Mouse (Mus musculus): Measurements from ENCODE around the gene Esrrg. TPM values are rescaled to one million over a fixed set of nuclear protein-coding genes. Genes with fewer than 3 reads are reported as not detected.

The Esrrg gene
- total and polyA plus RNA-seq, 3 experiments: 0.01 TPM; not detected in 2

GRCm38 (mm10) chr1:187907871-187908270, 299.3 kb downstream of the Esrrg start:
- no peak for DNase-seq (ENCODE audit: low read depth, low spot score)
- H3K4me3 ChIP-seq (ENCODE audit: control insufficient read depth in 1 of 2, insufficient read depth in 1 of 2, low read depth in 2 of 2, low read length in 2 of 2): no peak overlapping the region

GRCm38 (mm10) chr1:187910718-187911117, 302.1 kb downstream of the Esrrg start:
- DNase-seq (ENCODE audit: low read depth, low spot score): peak; percentile 4
- Histone ChIP-seq H3K4me1 (ENCODE audit: control insufficient read depth in 1 of 2, insufficient read depth in 2 of 2, low read length in 2 of 2) (no peaks in the 10 kb centered on the region), H3K27ac (ENCODE audit: control insufficient read depth, low read depth, low read length) (no peak overlapping the region), H3K4me3 (ENCODE audit: control insufficient read depth in 1 of 2, insufficient read depth in 1 of 2, low read depth in 2 of 2, low read length in 2 of 2) (no peak overlapping the region), H3K27me3 (ENCODE audit: control insufficient read depth in 1 of 2, insufficient read depth in 2 of 2, low read length in 2 of 2) (no peaks in the 10 kb centered on the region), H3K79me2 (ENCODE audit: control insufficient read depth, insufficient read depth, low read length, poor library complexity) (no peaks in the 10 kb centered on the region), H3K9ac (ENCODE audit: control insufficient read depth, low read depth, low read length, poor library complexity, severe bottlenecking) (no peak overlapping the region), H3K9me3 (replicated peaks; ENCODE audit: insufficient read depth, low read length) (no peaks in the 10 kb centered on the region), H3K36me3 (ENCODE audit: control insufficient read depth in 1 of 2, insufficient read depth in 2 of 2, low read length in 2 of 2) (no peaks in the 10 kb centered on the region)
- TF ChIP-seq TCF12 (IDR thresholded peaks at IDR 0.05; ENCODE audit: low read depth, low read length): no peak
- no peak for TF ChIP-seq NRF1 (IDR thresholded peaks at IDR 0.05; ENCODE audit: insufficient read depth, low read depth, low read length, poor library complexity, severe bottlenecking)
- no peak for TF ChIP-seq POLR2AphosphoS2 (IDR thresholded peaks at IDR 0.05; ENCODE audit: low read length)

More at GRCm38 (mm10) chr1:187907871-187908270, 299.3 kb downstream of the Esrrg start:
- no peak overlapping the region for H3K27ac ChIP-seq (ENCODE audit: control insufficient read depth, low read depth, low read length)
- H3K79me2 ChIP-seq (ENCODE audit: control insufficient read depth, insufficient read depth, low read length, poor library complexity): no peaks in the 10 kb centered on the region
- H3K4me1 ChIP-seq (ENCODE audit: control insufficient read depth in 1 of 2, insufficient read depth in 2 of 2, low read length in 2 of 2): no peaks in the 10 kb centered on the region
- no peaks in the 10 kb centered on the region for H3K36me3 ChIP-seq (ENCODE audit: control insufficient read depth in 1 of 2, insufficient read depth in 2 of 2, low read length in 2 of 2)
- no peaks in the 10 kb centered on the region for H3K27me3 ChIP-seq (ENCODE audit: control insufficient read depth in 1 of 2, insufficient read depth in 2 of 2, low read length in 2 of 2)
- TF ChIP-seq CHD1 (IDR thresholded peaks at IDR 0.05; ENCODE audit: low read depth, low read length) (no peak), ZMIZ1 (IDR thresholded peaks at IDR 0.05; ENCODE audit: low read depth, low read length) (no peak), MAFK (IDR thresholded peaks at IDR 0.05; ENCODE audit: borderline replicate concordance, low read depth, low read length) (no peak), SIN3A (IDR thresholded peaks at IDR 0.05; ENCODE audit: low read length) (no peak), RAD21 (IDR thresholded peaks at IDR 0.05; ENCODE audit: low read depth, low read length) (no peak), ZC3H11A (IDR thresholded peaks at IDR 0.05; ENCODE audit: low read depth, low read length) (no peak), POLR2AphosphoS2 (IDR thresholded peaks at IDR 0.05; ENCODE audit: low read length) (no peak), UBTF (IDR thresholded peaks at IDR 0.05; ENCODE audit: borderline replicate concordance, insufficient read depth, low read depth, low read length) (no peak), CTCF (IDR thresholded peaks at IDR 0.05 in 2 of 3, conservative IDR thresholded peaks at IDR 0.05 in 1 of 3; ENCODE audit: control insufficient read depth in 1 of 3, insufficient read depth in 1 of 3, low read depth in 2 of 3, low read length in 3 of 3, poor library complexity in 1 of 3, severe bottlenecking in 1 of 3) (no peak), ZNF384 (IDR thresholded peaks at IDR 0.05; ENCODE audit: low read depth, low read length) (no peak), CHD2 (IDR thresholded peaks at IDR 0.05; ENCODE audit: low read length) (no peak), MXI1 (IDR thresholded peaks at IDR 0.05; ENCODE audit: low read depth, low read length) (no peak), MAZ (IDR thresholded peaks at IDR 0.05; ENCODE audit: low read depth, low read length) (no peak), TBP (IDR thresholded peaks at IDR 0.05; ENCODE audit: low read depth, low read length) (no peak)
- no peaks in the 10 kb centered on the region for H3K9me3 ChIP-seq (replicated peaks; ENCODE audit: insufficient read depth, low read length)
- no peak overlapping the region for H3K9ac ChIP-seq (ENCODE audit: control insufficient read depth, low read depth, low read length, poor library complexity, severe bottlenecking)
